Mouse (Mus musculus): Measurements from ENCODE around the gene Rtl1.
A peak's percentile ranks its signal among the peaks of the same experiment; 100 is the strongest.

Gene Rtl1

GRCm38 (mm10) chr12:109600230-109600629 is at the start of gene Rtl1:
TSS of gene Rtl1 (minus strand) at chr12:109600330.
- DNase-seq (ENCODE audit: low spot score), result no peak

GRCm38 (mm10) chr12:109640560-109641167 is 40.5 kb upstream of the Rtl1 start:
- peak; percentile 84 for DNase-seq (ENCODE audit: low spot score)

- DNase-seq (ENCODE audit: low spot score), result peak; percentile 15
These were observed 31.9 kb upstream of the Rtl1 start for GRCm38 (mm10) chr12:109632035-109632434.

- no peak for DNase-seq (ENCODE audit: low spot score)
These were observed 28.8 kb upstream of the Rtl1 start for GRCm38 (mm10) chr12:109628887-109629286.

- no peak for DNase-seq (ENCODE audit: low spot score)
These were observed 26.8 kb upstream of the Rtl1 start for GRCm38 (mm10) chr12:109626910-109627309.

DNA sequence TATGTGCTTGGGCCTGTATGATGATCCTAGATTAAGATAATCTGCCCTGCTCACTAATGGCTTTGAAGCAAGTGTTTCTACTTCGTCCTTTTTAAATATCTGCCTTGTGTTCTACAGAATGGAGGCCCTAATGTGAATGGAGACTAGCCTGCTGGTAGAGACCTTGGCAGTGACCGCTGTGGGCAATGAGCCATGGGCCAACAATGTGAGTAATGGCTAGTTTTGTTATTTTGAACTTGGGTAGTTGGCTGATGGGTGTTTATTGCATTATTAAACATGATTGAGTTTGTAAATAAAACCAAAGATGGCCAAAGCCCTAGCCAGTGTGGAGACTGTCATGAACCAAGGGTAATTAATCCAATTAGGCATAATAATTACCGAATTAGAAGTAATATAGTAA is 20.1 kb upstream of the Rtl1 start:
- DNase-seq (ENCODE audit: low spot score), result no peak

GRCm38 (mm10) chr12:109617993-109618392 is 17.9 kb upstream of the Rtl1 start:
- DNase-seq (ENCODE audit: low spot score), result no peak

DNA sequence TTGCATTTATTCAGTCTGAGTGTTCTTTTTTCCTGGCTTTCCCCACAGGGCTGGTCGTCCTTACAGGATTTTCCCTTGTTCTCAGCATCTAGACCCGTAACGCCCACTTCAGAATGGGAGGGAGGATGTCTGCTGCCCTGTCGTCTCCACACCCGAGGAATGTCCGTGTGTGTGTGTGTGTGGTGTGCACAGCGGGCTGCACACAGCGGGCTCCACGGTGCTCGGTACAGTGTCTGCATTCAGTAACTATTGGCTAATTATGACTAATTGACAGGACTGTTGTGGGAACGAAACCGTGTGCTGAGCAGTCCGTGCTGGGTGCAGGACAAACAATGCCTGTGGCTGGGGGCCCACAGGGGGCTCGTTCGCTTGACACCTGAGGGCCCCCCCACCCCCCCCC is 17.0 kb upstream of the Rtl1 start:
- no peak for DNase-seq (ENCODE audit: low spot score)

GRCm38 (mm10) chr12:109615371-109615770 is 15.2 kb upstream of the Rtl1 start:
- no peak for DNase-seq (ENCODE audit: low spot score)

DNA sequence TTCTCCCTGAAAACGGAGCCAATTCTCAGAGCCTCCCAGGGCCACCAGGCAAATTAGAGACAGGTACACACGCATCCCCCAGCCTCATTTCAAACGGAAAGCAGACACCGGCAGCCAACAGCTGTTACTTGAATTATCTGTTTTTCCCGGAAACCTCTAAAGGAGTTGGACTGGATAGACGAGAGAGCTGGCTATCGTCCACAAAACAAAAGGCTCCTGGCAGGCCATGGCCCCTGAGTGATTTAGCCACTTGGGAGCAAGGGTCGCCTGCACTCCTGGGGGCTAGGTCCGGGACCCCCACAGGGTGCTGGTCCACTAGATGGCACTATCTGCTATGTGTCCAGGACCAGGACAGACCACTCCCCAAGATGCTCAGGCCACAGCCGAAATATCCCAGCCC is 14.3 kb upstream of the Rtl1 start:
- DNase-seq (ENCODE audit: low spot score), result peak; percentile 46

DNA sequence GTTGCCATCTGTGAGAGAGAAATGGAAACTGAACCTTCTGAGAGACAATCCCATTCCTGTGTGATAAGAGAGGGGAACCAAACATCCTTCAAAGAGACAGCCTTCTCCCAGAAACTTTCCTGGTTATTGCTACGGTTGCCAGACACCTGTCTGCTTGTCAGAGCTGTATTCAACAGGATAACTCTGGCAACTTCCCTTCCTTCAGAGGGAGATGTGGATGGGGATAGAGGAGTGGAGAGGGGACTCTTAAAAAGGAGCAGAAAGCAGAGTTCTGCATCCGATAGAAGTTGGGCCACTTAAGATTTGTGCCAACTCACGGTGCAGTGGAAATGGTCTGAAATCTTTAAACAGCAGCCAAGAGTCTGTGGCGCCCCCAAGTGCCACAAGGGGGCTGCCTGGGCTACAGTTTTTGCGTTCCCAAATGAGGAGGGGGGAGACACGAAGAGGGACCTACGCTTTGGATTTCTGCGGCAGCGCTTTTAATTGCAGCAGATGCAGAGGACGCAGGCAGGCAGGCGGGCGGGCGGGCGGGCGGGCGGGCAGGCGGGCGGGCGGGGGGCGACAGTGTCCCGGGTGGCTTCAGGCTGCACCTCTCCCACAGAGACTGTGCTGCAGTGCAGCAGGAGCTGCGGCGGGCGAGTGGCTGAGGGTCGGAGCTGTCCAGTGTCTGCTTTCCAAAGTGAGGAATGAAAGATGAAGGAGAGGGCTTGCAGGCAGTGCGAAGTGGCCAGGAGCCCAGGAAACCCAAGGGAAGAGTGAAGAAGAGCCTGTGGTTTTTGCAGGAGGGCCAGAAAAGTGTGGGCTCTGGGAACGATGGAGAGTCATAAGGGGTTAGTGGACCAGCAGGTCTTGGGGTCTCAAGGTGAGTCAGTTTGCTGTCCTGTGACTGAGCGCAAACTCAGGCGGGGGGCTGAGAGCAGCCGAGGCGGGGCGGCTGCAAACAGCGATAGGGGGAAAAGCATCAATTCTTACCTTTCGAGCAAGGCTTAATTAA is 12.6 kb upstream of the Rtl1 start:
- peak; percentile 72 for DNase-seq (ENCODE audit: low spot score)

GRCm38 (mm10) chr12:109608576-109609440 is 8.7 kb upstream of the Rtl1 start:
- DNase-seq (ENCODE audit: low spot score), result peak; percentile 69

DNA sequence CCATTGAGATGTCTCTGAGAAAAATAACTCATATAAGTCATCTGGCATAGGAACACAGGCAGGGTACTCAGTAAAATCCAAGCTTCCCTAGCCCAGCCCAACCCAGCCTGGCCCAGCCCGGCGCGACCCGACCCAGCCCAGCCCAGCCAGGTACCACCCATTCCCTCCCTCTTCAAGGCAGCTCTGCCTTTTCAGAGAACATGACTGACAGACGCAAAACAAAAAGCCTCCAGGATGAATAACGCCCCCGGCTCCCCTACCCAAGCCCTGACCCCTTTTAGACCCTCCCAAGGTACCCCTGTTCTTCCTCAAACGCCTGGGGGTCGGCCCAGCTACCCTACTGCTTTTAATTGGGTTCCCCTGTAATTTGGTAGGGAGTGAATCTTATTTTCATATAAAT is 7.8 kb upstream of the Rtl1 start:
- DNase-seq (ENCODE audit: low spot score), result no peak

DNA sequence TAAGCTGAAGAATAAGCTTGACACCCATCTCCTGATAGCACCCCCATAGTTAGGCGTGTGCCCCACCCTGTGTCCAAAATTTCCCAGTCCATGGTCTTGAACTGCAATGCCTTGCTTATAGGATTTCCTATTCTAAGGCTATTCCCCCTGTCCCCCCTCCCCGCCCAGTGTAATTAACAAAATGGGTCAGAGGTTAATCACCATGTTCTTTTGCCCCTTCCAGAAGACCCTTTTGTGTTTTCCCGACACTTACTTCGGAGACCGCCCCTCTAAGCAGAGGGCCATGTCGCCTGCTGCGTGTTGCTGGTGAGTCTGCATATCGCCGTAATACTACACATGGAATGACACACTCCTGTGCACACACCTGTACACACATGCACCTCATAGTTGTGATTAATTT is 7.1 kb upstream of the Rtl1 start:
- peak; percentile 59 for DNase-seq (ENCODE audit: low spot score)

DNA sequence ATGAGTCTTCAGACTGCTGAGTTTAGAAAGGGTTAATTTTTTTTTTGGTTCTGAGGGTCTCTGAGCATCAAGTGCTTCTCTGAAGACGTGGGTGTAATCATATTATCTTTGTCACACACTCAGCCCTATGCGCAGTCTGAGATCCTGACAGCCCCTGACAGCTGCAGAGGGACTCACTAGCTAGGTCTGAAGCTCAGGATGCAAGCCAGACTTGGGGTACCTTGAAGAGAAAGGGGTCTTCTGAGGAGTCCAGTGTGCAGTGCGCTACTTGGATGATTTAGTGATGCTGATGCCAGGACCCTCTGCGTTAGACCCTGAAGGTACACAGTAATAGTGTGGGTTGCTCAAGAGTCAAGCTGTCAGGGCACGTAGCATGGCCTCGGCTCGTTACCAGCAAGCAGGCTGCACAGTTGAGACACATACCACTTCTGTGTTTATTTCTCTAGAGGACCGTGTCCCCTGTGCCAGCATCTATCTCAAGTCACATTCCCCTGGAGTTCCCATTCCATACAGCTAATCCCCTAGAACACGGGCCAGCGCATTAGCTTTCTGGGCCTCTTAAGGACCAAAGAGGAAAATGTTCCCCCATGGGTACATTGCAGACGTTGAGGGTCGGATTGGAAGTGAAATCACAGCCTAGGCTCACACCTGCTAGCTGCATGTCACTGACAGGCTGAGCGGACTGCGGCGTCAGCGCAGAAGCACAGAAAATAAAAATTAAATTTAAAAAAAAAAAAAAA is 5.0 kb upstream of the Rtl1 start:
- DNase-seq (ENCODE audit: low spot score), result no peak

- DNase-seq (ENCODE audit: low spot score), result no peak
These were observed 1.4 kb downstream of the Rtl1 start for GRCm38 (mm10) chr12:109598551-109599250.

DNA sequence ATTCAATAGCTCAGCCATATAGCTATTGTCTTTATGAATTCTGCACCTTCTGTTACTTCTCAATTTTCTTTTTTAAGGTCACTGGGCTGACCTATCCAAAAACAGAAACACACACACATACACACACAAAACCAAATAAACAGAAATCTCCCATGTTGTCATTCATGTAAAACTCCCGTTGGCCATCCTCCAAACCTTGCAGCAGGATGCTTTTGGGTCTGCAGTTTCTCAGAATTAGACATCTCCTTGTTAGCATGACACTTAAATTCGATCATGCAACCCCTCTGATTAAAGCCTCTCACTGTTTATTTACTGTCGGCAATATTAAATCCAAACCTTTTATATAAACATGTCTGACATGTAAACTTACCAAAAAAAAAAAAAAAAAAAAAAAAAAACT is 3.4 kb downstream of the Rtl1 start:
- no peak for DNase-seq (ENCODE audit: low spot score)

DNA sequence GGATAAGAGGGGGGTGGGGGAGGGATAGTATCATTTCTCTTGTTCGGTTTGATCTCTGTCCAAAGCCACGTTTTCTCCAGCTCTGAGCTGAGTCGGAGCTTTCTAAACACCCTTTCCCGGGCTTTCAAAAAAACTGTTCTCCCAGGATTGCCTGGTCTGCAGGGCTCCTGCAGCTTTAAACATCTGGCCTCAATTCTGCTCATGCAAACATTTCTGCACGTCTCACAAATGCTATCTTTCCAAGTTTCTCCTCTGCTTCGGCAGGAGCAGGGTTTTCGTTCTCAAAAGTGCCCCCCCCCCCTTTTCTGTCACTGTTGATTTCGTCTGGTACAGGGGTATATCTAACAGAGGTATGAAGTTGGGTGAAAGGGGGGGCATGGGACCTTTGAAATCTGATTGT is 3.9 kb downstream of the Rtl1 start:
- DNase-seq (ENCODE audit: low spot score), result peak; percentile 60

DNA sequence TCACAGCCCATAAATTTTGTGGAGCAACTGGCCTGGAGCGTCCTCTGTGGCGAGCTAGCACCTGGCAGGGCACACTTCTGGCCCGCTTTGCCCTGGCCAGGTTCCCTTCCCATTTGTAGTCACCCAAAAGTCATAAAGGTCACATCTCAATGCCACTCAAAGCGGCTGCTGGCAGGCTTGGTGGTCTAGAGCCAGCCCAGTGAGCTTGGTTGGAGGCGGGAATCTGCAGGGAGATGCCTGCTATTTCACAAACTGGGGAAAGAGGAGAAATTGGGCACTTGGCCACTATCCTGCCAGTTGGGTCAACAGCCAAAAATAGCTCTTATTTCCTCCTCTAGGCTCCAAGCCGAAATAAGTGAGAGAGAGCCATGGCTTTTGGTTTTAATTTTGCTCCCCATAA is 4.4 kb downstream of the Rtl1 start:
- no peak for DNase-seq (ENCODE audit: low spot score)

DNA sequence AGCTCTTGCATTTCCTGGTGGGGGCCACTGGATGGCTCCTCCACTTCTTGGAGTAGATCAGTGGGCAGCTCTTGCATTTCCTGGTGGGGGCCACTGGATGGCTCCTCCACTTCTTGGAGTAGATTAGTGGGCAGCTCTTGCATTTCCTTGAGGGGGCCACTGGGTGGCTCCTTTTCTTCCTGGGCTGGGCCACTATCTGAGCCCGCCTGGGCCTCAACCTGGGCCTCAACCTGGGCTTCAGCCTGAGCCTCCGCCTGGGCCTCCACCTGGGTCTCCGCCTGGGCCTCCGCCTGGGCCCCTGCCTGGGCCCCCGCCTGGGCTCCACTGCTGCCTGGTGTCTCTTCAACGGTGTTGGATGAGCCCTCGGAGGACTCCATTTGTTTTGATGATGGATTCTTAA is 5.2 kb downstream of the Rtl1 start:
- DNase-seq (ENCODE audit: low spot score), result no peak

DNA sequence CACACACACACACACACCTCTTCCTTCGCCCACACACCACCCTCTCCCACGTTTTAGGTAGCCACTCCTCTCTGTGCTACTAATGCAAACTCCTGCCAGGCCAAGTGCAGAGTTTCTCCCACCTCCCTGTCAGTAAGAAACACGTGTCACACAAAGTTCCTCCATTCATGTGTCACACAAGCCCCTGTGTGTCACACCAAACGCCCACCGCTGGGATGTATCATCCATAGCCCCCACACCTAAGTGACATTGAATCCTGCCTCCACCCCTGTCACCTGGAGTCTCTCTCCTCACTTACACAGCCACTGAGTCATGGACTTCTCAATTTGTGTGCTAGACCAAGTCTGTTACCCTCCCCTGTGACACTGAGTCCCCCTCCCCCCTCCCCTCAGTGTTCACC is 17.9 kb downstream of the Rtl1 start:
- no peak for DNase-seq (ENCODE audit: low spot score)
